In genomic region chr1:121123436-121123835, GRCm38 (mm10) we compare ENCODE assay signal across 16 mouse cellular contexts.
"Had no signal": no experiment of that assay in that cellular context is flagged by ENCODE, and none has a peak within 500 bp of the region (broad histone marks: within the 10 kb centered on the region; RNA-seq: fewer than 3 reads in every experiment).

No protein-coding gene starts in this region.

- H3K36me3 ChIP-seq: lung, embryonic 15.5 days; midbrain, embryonic 13.5 days; midbrain, embryonic 15.5 days; neural tube, embryonic 12.5 days; stomach, embryonic 15.5 days had no signal

- H3K4me3 ChIP-seq: lung, embryonic 15.5 days; megakaryocyte, embryonic 14.5 days; midbrain, embryonic 13.5 days; midbrain, embryonic 15.5 days; neural tube, embryonic 12.5 days; stomach, embryonic 15.5 days had no signal

- H3K4me1 ChIP-seq: lung, embryonic 15.5 days; megakaryocyte, embryonic 14.5 days; midbrain, embryonic 13.5 days; midbrain, embryonic 15.5 days; stomach, embryonic 15.5 days had no signal

- DNase-seq: liver, postnatal 0 days; lung, adult 2 months; lung, postnatal 14 days; lung, postnatal 36 days; right cerebral cortex, postnatal 14 days; thymus, adult 2 months; thymus, postnatal 25 days; thymus, postnatal 4 days had no signal

- H3K27ac ChIP-seq: lung, embryonic 15.5 days; macrophage; midbrain, embryonic 13.5 days; midbrain, embryonic 15.5 days; neural tube, embryonic 12.5 days; stomach, embryonic 15.5 days; stomach, postnatal 0 days had no signal

- H3K9ac ChIP-seq: liver, postnatal 0 days; lung, embryonic 15.5 days; midbrain, embryonic 13.5 days; midbrain, embryonic 15.5 days; neural tube, embryonic 12.5 days; stomach, embryonic 15.5 days had no signal

- H3K9me3 ChIP-seq: lung, embryonic 15.5 days; midbrain, embryonic 13.5 days; midbrain, embryonic 15.5 days; neural tube, embryonic 12.5 days; stomach, embryonic 15.5 days had no signal
